Mouse (Mus musculus) c-Kit-positive CD71-positive TER-119-negative erythroid progenitor cells, embryonic 14.5 days (primary cell): Measurements from ENCODE around the gene Ube2u.
"Not testable (repeated sequence)": the region's sequence is repeated elsewhere in the genome, so short reads cannot be mapped to it uniquely, and the experiment has no call there.

Experiments used
- DNase-seq: peaks from one replicate; pipeline ENCODE4 v3.0.0-alpha.2; 2013; ENCODE audit warnings: low read depth

Ube2u gene

DNA sequence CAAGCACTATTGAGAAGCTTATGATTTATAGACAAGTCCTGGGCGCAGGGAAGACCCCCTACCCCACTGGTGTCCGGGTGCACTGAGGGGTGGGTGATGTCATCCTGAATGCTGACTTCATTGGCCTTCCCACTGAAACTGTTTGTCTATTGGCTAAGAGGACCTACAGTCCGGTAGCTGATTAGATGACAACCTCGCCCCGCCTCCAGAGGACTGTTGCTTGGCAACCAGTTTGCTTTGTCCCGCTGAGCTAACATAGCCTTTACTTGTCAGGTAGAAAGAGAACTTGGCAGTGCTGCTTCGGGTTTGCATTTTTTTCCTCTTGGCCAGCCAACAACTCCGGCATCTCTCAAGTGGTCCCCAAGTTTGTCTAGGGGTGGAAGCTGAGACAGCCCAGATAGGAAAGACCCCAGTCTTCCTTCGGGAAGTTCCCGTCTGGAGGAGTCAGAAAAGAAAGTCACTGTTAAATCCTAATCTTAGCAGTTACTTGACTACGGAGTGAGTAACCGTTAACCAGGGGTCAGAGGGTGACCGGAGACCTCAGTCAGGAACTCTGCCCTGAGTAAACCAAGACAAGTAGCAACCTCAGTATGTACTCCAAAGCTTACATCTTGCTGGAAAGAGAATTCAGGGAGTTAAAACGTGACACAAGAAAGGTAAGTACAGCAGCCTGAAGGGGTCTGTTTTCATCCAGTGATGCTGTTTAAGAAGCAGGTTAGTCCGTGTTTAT, at the start of gene Ube2u:
Gene Ube2u (plus strand): TSS at position 258 of the 730 bp plus-strand sequence.
- DNase-seq = no peak

- DNase-seq = no peak
Observed at GRCm38 (mm10) chr4:100429371-100429900, 49.2 kb upstream of the Ube2u start.

GRCm38 (mm10) chr4:100435281-100436168, 43.1 kb upstream of the Ube2u start:
- DNase-seq = no peak

DNA sequence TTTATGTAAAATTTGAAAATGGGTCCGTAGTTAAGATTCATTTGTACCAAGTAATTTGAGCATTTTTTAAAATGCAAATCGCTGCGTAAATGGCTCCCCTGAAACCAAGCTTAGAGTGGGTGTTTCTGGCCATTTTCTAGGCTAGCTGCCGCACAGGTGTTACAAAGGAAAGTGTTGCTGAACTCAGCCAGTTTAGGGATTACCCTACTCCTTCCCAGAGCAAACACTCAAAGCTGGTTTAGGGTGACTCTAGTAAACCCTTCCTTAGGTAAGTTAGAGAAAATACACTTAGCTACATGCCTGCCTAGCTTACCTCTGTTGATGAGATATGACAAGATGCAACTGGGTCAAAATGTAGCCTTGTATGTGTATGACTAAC, 42.5 kb upstream of the Ube2u start:
- no peak for DNase-seq

- no peak for DNase-seq
Observed at GRCm38 (mm10) chr4:100446897-100447296, 31.8 kb upstream of the Ube2u start.

DNA sequence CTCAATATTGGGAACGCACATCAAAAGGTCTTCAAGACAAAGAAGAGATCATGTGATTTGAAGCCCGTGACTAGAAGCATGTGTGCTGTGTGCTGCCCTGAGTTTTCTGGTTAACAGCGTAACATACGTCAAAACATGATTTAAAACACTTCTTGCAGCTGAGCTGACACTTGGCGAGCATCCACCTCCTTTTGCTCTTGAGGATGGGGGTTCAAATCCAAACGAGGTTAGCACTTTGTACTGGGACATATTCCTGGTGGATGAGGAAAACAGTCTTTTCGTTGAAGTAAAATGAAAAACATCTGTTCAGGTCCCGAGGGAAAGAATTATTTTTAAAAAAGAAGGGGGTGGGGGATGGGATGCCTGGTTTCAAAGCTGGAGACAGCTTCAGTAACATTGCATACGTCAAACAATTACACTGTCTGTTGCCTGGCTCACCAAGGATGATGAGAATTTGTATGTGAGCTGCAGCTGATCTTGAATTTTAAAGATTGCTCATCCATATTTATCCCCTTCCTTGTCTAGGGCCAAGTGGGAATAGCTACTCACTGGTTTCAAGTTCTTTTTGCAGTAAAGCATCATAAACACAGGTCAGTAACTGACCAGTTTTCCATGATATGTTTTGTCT, 16.0 kb upstream of the Ube2u start:
- DNase-seq = no peak

DNA sequence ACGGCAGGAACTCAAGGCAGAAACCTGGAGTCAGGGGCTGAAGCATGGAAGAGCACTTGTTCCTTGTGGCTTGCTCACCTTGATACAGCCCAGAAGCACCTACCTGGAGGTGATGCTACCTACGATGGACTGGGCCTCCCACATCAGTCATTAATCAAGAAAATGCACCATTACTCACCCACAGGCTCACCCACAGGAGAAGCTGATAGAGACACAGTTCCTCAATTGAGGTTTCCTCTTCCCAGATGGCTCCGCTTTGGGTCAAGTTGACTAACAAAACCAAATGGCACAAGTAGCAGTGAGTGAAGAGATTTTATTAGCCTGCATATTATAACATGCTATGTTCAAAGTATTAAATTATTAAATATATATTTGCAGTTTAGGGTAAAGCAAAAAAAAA, 9.8 kb downstream of the Ube2u start:
- DNase-seq = no peak

GRCm38 (mm10) chr4:100495176-100495575, 16.5 kb downstream of the Ube2u start:
- DNase-seq = no peak

DNA sequence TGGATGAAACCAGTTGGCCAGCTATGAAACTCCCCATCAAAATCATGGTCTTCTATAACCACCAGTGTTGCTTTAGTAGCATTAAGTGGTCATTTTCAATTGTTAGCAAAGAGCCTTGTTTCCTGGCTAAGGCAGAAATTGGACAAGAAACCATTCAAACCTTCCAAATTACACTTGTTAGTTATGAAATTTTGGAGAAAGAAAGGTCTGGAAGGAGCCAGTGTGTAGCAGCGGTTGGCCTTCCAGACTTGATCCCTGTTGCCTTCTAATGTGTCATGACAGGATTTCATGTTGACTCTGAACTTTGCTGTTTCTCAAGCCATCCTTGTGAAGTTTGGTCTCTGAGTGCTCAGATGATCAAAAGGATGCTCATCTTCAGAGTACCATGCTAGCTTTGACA, 17.9 kb downstream of the Ube2u start:
- DNase-seq = no peak

- no peak for DNase-seq
Observed at GRCm38 (mm10) chr4:100498192-100498591, 19.5 kb downstream of the Ube2u start.

DNA sequence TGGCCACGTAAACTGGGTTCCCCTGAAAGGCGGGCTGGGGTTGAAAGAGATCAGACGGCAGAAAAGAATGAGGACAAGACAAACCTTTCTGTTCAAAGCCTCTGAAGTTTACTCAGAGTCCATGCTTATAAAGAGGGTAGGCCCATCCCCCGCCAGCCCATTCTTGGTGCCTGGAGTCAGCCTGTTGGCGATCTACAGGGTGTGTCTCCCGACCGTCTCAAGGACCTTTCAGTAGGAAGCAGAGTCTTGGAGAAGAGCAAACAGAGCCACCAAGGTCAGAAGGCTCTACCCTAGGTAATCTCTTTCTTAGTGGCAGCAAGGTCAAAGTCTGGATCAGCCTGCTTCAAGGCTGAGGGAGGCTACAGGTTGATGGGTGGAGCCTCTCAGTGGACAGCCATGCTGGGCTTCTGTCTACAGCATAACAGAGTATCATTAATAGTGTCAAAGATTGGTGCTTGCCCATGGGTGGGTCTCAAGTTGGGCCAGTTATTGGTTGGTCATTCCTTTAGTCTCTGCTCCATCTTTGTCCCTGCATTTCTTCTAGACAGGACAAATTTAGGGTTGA, 20.5 kb downstream of the Ube2u start:
- DNase-seq = not testable (repeated sequence)

GRCm38 (mm10) chr4:100503337-100503736, 24.7 kb downstream of the Ube2u start:
- no peak for DNase-seq

DNA sequence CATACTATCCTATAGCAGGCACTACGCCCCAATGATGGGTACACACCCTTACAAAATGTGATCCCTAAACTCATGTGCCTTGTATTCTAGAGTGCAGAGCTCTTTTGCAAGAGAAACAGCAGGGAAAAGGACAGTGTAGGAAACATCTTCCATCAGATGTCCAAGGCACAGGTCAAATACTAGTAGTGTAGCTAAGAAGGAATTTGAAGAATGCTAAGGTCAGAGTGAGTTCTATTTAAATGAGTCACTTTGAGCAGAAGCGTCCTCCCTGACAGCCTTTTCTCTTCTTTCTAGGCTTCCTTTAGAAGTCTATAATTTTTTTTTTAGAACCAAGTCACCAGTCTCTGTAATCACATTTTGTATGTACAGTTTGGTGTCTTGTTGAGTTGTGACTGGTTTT, 39.0 kb downstream of the Ube2u start:
- DNase-seq = no peak

- no peak for DNase-seq
Observed at GRCm38 (mm10) chr4:100522534-100522933, 43.9 kb downstream of the Ube2u start.

DNA sequence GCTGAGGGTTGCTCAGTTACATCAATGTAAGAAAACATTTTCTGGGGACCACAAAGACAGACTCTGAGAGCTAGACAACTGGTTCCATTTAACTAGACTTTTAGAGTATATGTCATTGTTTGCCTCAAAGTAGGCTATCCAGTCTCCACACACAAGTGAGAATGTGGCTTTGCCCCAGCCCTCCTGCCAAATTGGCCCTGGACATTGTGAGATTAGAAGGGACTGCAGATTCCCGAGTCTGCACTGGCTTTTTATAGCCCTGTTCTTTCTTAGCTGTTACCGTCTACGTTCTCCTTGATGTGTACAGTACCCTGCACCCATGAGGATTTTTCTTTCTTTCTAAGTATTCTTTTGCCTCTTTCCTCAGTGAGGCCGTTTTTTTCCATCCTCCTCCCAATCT, 46.1 kb downstream of the Ube2u start:
- no peak for DNase-seq

DNA sequence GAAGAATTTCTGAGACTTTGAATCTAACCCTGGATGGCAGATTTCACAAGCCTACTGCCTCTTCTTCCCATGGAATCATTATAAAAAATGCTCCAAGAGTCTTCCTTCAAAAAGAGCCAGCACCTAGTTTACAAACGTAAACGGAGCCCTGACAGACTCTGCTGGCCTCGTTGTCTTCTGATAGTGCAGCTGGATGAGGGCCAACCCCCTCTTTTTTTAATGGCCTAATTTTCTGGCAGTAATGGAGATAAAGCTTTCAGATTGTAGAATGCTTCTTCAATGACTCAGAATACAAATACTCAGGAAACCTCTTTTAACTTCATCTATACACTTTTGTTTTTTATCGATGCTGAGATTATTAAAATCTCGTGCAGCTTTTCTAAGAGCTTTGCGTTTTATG, 47.6 kb downstream of the Ube2u start:
- no peak for DNase-seq

DNA sequence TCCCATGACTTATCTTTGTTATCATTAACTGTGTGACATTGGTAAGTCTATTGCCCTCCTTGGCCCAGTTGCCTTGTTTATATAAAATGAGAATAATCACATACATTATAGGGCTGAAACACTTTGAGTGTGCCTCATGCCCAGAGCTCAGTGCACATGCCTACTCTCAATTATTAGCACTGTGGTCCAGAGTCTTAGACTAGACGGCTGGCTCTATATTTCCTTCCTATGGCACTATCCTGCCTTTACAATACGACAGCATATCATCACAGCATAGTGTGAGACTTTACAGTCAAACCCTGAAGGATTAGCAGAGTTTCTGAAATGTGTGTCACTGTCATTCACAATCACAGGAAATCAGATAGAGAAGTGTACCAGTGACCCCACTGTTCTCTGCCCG, 48.4 kb downstream of the Ube2u start:
- DNase-seq = no peak

DNA sequence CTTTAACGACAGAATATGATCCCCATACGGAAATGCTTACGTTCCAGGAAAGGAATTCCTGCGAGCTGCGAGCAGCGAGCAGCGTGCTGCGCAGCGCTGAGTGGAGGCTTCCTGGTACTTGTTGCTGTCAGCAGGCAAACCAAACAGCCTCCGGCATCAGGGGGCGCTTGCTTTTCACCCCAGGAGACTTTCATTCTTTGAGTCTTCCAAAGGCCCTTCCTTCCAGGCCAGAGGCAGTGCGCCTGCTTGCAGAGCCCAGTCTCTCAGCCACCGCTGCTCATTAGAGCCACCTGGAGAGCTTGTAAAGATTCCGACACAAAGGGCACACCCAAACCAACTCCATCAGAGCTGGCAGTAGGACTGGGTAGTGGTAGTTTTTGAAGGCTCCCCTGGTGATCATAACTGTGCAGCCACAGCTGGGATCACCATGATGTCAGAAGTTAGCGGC, 48.9 kb downstream of the Ube2u start:
- no peak for DNase-seq

- no peak for DNase-seq
Observed at GRCm38 (mm10) chr4:100533607-100534006, 55.0 kb downstream of the Ube2u start.

DNA sequence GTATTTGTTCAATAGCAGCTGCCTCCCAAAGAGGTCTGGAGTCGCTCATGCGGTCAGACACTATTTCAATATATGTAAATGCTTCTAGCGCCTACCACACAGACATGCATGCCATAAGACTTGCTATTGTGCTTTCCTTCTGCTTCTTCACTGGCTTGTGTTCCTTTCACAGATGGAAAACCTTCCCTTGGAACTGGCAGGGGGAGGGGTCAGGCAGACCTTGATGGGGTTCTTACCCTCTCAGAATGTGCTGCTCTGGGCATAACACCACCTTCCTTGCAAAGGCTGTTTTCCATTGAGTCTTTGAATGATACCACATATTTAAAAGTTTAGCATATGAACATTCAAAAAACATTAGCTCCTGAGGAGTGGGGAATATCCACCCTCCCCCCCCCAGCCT, 56.3 kb downstream of the Ube2u start:
- no peak for DNase-seq

- DNase-seq = peak; percentile 32
Observed at GRCm38 (mm10) chr4:100537898-100538297, 59.2 kb downstream of the Ube2u start.

DNA sequence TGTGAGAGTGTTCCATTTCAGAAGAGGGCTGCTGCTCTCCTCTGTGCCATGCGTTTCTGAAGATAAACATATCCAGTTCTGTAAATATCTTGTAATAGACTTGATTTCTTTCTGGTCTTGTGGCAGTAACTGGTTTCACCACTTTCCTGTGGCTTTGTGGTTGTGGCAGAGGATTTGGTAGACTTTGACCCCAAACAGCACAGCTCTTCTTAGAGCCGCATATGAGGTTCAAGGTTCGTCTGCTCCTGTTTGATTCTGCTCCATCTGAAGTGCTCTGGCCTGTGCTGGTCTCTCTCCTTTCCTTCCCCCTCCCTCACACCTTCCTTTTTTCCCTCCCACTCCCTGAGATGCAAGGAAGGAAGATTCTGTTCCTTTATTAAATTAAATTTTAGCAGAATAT, 60.8 kb downstream of the Ube2u start:
- no peak for DNase-seq
